Mouse (Mus musculus) MEL (cell line): ENCODE results near the gene Usp49. TPM values are rescaled to one million over a fixed set of nuclear protein-coding genes. Genes with fewer than 3 reads are reported as not detected.
"Not testable (repeated sequence)": the region's sequence is repeated elsewhere in the genome, so short reads cannot be mapped to it uniquely, and the experiment has no call there.

Experiments used
- DNase-seq: peaks from one replicate; pipeline ENCODE4 v3.0.0; 2011; ENCODE audit warnings: low read depth, low spot score
- H3K27ac ChIP-seq: 2 replicates; pipeline ENCODE4 v1.5.1; 2012; ENCODE audit warnings: low read depth, mild to moderate bottlenecking, control low read depth, low read length, moderate library complexity; ENCODE audit not compliant: control insufficient read depth
- H3K27me3 ChIP-seq, 2 experiments: fragments of 150-350 bp in 1 of 2; sonication (generic) in 1 of 2; 2 replicates each; pipeline ENCODE4 v1.6.1; 2012; ENCODE audit warnings: low read length in 2 of 2, mild to moderate bottlenecking in 2 of 2, improper control_type of control experiment in 1 of 2, moderate library complexity in 1 of 2; ENCODE audit not compliant: insufficient read depth in 2 of 2, control insufficient read depth in 1 of 2
- H3K36me3 ChIP-seq, 2 experiments: 2 replicates each; pipeline ENCODE4 v1.6.1; 2012 to 2014; ENCODE audit warnings: low read length in 2 of 2, improper control_type of control experiment in 1 of 2, inconsistent platforms in 1 of 2, mild to moderate bottlenecking in 1 of 2; ENCODE audit not compliant: insufficient read depth in 2 of 2, control insufficient read depth in 1 of 2
- H3K4me1 ChIP-seq, 2 experiments: fragments of 150-350 bp in 1 of 2; sonication (generic) in 1 of 2; 2 replicates each; pipeline ENCODE4 v1.6.1; 2012; ENCODE audit warnings: low read length in 2 of 2, improper control_type of control experiment in 1 of 2, mild to moderate bottlenecking in 1 of 2; ENCODE audit not compliant: insufficient read depth in 2 of 2, control insufficient read depth in 1 of 2
- H3K4me3 ChIP-seq, 2 experiments: fragments of 150-350 bp in 1 of 2; sonication (generic) in 1 of 2; 2 replicates each; pipeline ENCODE4 v1.5.1; 2012; ENCODE audit warnings: low read depth in 2 of 2, low read length in 2 of 2, mild to moderate bottlenecking in 2 of 2, moderate library complexity in 2 of 2, control low read depth in 1 of 2, improper control_type of control experiment in 1 of 2; ENCODE audit not compliant: control insufficient read depth in 1 of 2, insufficient read depth in 1 of 2
- H3K79me2 ChIP-seq: 2 replicates; pipeline ENCODE4 v1.6.1; 2012; ENCODE audit warnings: mild to moderate bottlenecking, low read length, moderate library complexity; ENCODE audit not compliant: control insufficient read depth, poor library complexity, insufficient read depth
- H3K9ac ChIP-seq: 2 replicates; pipeline ENCODE4 v1.6.1; 2012; ENCODE audit warnings: low read depth, mild to moderate bottlenecking, control low read depth, low read length, moderate library complexity; ENCODE audit not compliant: control insufficient read depth, poor library complexity, severe bottlenecking
- H3K9me3 ChIP-seq: fragments of 150-350 bp; sonication (generic); replicated peaks from 2 replicates; pipeline ENCODE4 v1.6.1; 2012; ENCODE audit warnings: mild to moderate bottlenecking, low read length, improper control_type of control experiment, moderate library complexity; ENCODE audit not compliant: insufficient read depth
- BHLHE40 ChIP-seq: IDR thresholded peaks from 2 replicates; pipeline ENCODE4 v1.6.1; 2012; ENCODE audit warnings: low read depth, mild to moderate bottlenecking, inconsistent platforms, low read length, improper control_type of control experiment, borderline replicate concordance
- CHD1 ChIP-seq: IDR thresholded peaks from 2 replicates; pipeline ENCODE4 v1.6.1; 2012; ENCODE audit warnings: low read depth, mild to moderate bottlenecking, inconsistent platforms, low read length, improper control_type of control experiment
- CHD2 ChIP-seq: IDR thresholded peaks from 2 replicates; pipeline ENCODE4 v1.6.1; 2011; ENCODE audit warnings: low read length, improper control_type of control experiment
- E2F4 ChIP-seq: IDR thresholded peaks from 2 replicates; pipeline ENCODE4 v1.6.1; 2011; ENCODE audit warnings: low read depth, low read length, improper control_type of control experiment, borderline replicate concordance
- ETS1 ChIP-seq: IDR thresholded peaks from 2 replicates; pipeline ENCODE4 v1.6.1; 2012; ENCODE audit warnings: low read depth, mild to moderate bottlenecking, inconsistent platforms, low read length, improper control_type of control experiment, moderate library complexity
- GATA1 ChIP-seq: IDR thresholded peaks from 2 replicates; pipeline ENCODE4 v1.6.1; 2011; ENCODE audit warnings: low read depth, low read length, improper control_type of control experiment
- JUND ChIP-seq: IDR thresholded peaks from 2 replicates; pipeline ENCODE4 v1.6.1; 2011; ENCODE audit warnings: low read depth, mild to moderate bottlenecking, improper control_type of control experiment, low read length
- KAT2A ChIP-seq: conservative IDR thresholded peaks from 2 replicates; pipeline ENCODE4 v1.6.1; 2012; ENCODE audit warnings: low read depth, low read length, improper control_type of control experiment, inconsistent platforms
- MEF2A ChIP-seq: IDR thresholded peaks from 2 replicates; pipeline ENCODE4 v1.6.1; 2014; ENCODE audit warnings: low read depth, mild to moderate bottlenecking, inconsistent platforms, low read length, improper control_type of control experiment; ENCODE audit not compliant: poor library complexity, insufficient replicate concordance, severe bottlenecking; ENCODE audit errors: extremely low read depth
- MXI1 ChIP-seq: IDR thresholded peaks from 2 replicates; pipeline ENCODE4 v1.6.1; 2011; ENCODE audit warnings: mild to moderate bottlenecking, low read depth, low read length, improper control_type of control experiment
- MYB ChIP-seq: IDR thresholded peaks from 2 replicates; pipeline ENCODE4 v1.6.1; 2011; ENCODE audit warnings: mild to moderate bottlenecking, low read depth, low read length, improper control_type of control experiment
- MYC ChIP-seq: IDR thresholded peaks from 2 replicates; pipeline ENCODE4 v1.6.1; 2011; ENCODE audit warnings: low read depth, mild to moderate bottlenecking, low read length, improper control_type of control experiment, moderate library complexity
- NELFE ChIP-seq: IDR thresholded peaks from 2 replicates; pipeline ENCODE4 v1.6.1; 2011; ENCODE audit warnings: low read depth, low read length, improper control_type of control experiment
- NRF1 ChIP-seq: IDR thresholded peaks from 2 replicates; pipeline ENCODE4 v1.6.1; 2014; ENCODE audit warnings: low read depth, mild to moderate bottlenecking, inconsistent platforms, low read length, improper control_type of control experiment, moderate library complexity; ENCODE audit not compliant: poor library complexity, insufficient read depth, severe bottlenecking
- POLR2A ChIP-seq, 2 experiments: IDR thresholded peaks; 2 replicates each; pipeline ENCODE4 v1.6.1; 2011 to 2012; ENCODE audit warnings: low read length in 2 of 2, mild to moderate bottlenecking in 2 of 2, control low read depth in 1 of 2, improper control_type of control experiment in 1 of 2, low read depth in 1 of 2, moderate library complexity in 1 of 2; ENCODE audit not compliant: control insufficient read depth in 1 of 2, insufficient read depth in 1 of 2, poor library complexity in 1 of 2
- POLR2AphosphoS5 ChIP-seq: IDR thresholded peaks from 2 replicates; pipeline ENCODE4 v1.6.1; 2012; ENCODE audit warnings: low read depth, borderline replicate concordance, mild to moderate bottlenecking, inconsistent platforms, low read length, moderate library complexity, mixed read lengths
- RCOR1 ChIP-seq: IDR thresholded peaks from 2 replicates; pipeline ENCODE4 v1.6.1; 2012; ENCODE audit warnings: low read depth, mild to moderate bottlenecking, inconsistent platforms, low read length, improper control_type of control experiment
- SIN3A ChIP-seq: IDR thresholded peaks from 2 replicates; pipeline ENCODE4 v1.6.1; 2012; ENCODE audit warnings: low read length, improper control_type of control experiment, inconsistent platforms
- SMC3 ChIP-seq: IDR thresholded peaks from 2 replicates; pipeline ENCODE4 v1.6.1; 2011; ENCODE audit warnings: low read depth, low read length, improper control_type of control experiment
- TAL1 ChIP-seq: IDR thresholded peaks from 2 replicates; pipeline ENCODE4 v1.6.1; 2012; ENCODE audit warnings: mild to moderate bottlenecking, inconsistent platforms, low read length, moderate library complexity, mixed read lengths
- TBP ChIP-seq: IDR thresholded peaks from 2 replicates; pipeline ENCODE4 v1.8.0; 2011; ENCODE audit warnings: low read depth, low read length, improper control_type of control experiment
- USF1 ChIP-seq: IDR thresholded peaks from 2 replicates; pipeline ENCODE4 v1.6.1; 2014; ENCODE audit warnings: low read depth, mild to moderate bottlenecking, inconsistent platforms, low read length, improper control_type of control experiment, moderate library complexity
- ZMIZ1 ChIP-seq: IDR thresholded peaks from 2 replicates; pipeline ENCODE4 v1.6.1; 2012; ENCODE audit warnings: low read depth, mild to moderate bottlenecking, inconsistent platforms, low read length, improper control_type of control experiment, moderate library complexity
- ZNF384 ChIP-seq: IDR thresholded peaks from 2 replicates; pipeline ENCODE4 v1.6.1; 2012; ENCODE audit warnings: low read depth, mild to moderate bottlenecking, inconsistent platforms, low read length, improper control_type of control experiment
- polyA plus RNA-seq, 2 experiments: library from polyadenylated mRNA; stranded (reverse) in 1 of 2; unstranded in 1 of 2; fragments of >175 nt in 1 of 2; fragments of >200 nt in 1 of 2; gene quantifications; 2 replicates each; pipeline versions ENCODE4 v1.2.1 to v1.2.4; 2012; ENCODE audit warnings: low replicate concordance in 2 of 2, low read depth in 1 of 2; ENCODE audit not compliant: insufficient read length in 2 of 2, insufficient read depth in 1 of 2, missing spikeins in 1 of 2
- total RNA-seq: library from RNA; depleted of rRNA; stranded (reverse); fragments of 300-350 nt; gene quantifications from 2 replicates; pipeline ENCODE4 v1.2.3, GENCODE M21; 2012

The Usp49 gene
- total and polyA plus RNA-seq, 3 experiments = 5.2 to 16.1 TPM; not detected in 1

DNA sequence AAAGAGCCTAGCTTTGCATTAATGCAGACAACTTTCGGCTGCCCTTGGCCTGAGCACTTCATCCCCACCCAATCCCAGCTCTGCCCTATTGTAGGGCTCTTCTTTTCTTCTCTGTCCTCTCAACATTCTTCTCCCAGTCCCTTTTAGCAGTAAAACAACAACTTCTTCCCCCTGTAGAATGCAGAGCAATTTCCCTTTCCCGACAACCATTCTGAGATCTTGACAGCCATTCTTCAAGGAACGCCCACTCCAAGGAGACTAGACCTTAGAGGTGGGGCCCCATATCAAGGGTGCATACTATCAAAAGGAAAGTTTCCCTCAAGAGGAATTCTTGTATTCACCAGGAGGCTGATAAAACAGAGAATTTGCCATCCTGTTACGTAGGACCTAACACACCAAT, 18.5 kb downstream of the Usp49 start:
- DNase-seq = no peak
- no peak overlapping the region for H3K9ac ChIP-seq
- no peak overlapping the region for H3K4me3 ChIP-seq
- no peaks in the 10 kb centered on the region for H3K79me2 ChIP-seq
- H3K4me1 ChIP-seq = no peaks in the 10 kb centered on the region
- no peak overlapping the region for H3K27ac ChIP-seq
- TF ChIP-seq NRF1 = no peak
- TF ChIP-seq ZNF384 = no peak
- no peak for TF ChIP-seq CHD1
- TF ChIP-seq TBP = no peak
- no peak for TF ChIP-seq POLR2A (IDR thresholded peaks at IDR 0.05; ENCODE audit: control insufficient read depth in 1 of 2, insufficient read depth in 1 of 2, low read depth in 1 of 2, low read length in 2 of 2, poor library complexity in 1 of 2)
- TF ChIP-seq ZMIZ1 = no peak
- TF ChIP-seq SIN3A = no peak
- TF ChIP-seq E2F4 = no peak
- TF ChIP-seq RCOR1 = no peak
- TF ChIP-seq USF1 = no peak
- TF ChIP-seq SMC3 = no peak
- TF ChIP-seq KAT2A = no peak
- TF ChIP-seq BHLHE40 = no peak
- no peak for TF ChIP-seq POLR2AphosphoS5
- TF ChIP-seq GATA1 = no peak
- no peak for TF ChIP-seq MEF2A
- TF ChIP-seq CHD2 = no peak
- no peak for TF ChIP-seq NELFE
- no peak for TF ChIP-seq MYC
- H3K36me3 ChIP-seq = no peaks in the 10 kb centered on the region
- H3K27me3 ChIP-seq = no peaks in the 10 kb centered on the region
- H3K9me3 ChIP-seq = no peaks in the 10 kb centered on the region

DNA sequence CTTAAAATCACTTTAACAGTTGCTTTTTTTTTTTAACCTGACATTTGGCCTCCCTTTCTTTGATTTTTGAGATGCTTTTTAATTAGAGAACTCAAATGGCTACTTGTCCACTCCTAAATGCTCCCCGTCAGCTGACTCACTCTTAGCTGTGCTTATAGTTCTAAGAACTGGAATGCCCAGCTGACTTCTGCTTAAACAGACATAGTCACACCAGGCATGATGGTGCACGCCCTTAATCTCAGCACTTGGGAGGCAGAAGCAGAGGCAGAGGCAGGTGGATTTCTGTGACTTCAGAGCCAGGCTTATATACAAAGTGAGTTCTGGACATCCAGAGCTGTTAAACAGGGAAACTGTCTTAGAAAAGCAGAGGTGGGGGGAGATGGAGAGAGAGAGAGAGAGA, 21.5 kb downstream of the Usp49 start:
- H3K9me3 ChIP-seq = no peaks in the 10 kb centered on the region
- DNase-seq = no peak
- H3K79me2 ChIP-seq = no peaks in the 10 kb centered on the region
- H3K27me3 ChIP-seq = no peaks in the 10 kb centered on the region
- no peak overlapping the region for H3K9ac ChIP-seq
- H3K4me3 ChIP-seq = no peak overlapping the region
- no peaks in the 10 kb centered on the region for H3K4me1 ChIP-seq
- H3K36me3 ChIP-seq = no peaks in the 10 kb centered on the region
- no peak overlapping the region for H3K27ac ChIP-seq
- TF ChIP-seq POLR2A (IDR thresholded peaks at IDR 0.05; ENCODE audit: control insufficient read depth in 1 of 2, insufficient read depth in 1 of 2, low read depth in 1 of 2, low read length in 2 of 2, poor library complexity in 1 of 2) (no peak), RCOR1 (no peak), TAL1 (no peak), SMC3 (no peak), TBP (no peak), JUND (no peak), MYB (no peak), USF1 (no peak), BHLHE40 (no peak), ETS1 (no peak), CHD2 (no peak), MXI1 (no peak)
- TF ChIP-seq, all 39 proteins: peak for 0

DNA sequence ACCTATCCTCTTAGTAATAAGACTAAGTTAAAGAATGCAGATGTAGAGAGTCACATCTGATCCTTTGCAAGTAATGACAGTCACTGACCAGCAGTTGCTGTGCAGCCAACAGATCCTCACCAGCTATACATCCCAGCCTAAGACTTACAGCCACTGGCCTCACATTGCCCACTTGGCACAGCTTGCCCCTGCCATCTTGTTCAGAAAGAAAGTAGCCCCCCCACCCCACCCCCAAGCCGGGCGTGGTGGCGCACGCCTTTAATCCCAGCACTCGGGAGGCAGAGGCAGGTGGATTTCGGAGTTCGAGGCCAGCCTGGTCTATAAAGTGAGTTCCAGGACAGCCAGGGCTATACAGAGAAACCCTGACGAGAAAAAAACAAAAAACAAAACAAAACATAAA, 23.9 kb downstream of the Usp49 start:
- H3K9me3 ChIP-seq, DNase-seq, H3K4me1 ChIP-seq, H3K27ac ChIP-seq, H3K27me3 ChIP-seq, H3K9ac ChIP-seq, H3K36me3 ChIP-seq, H3K79me2 ChIP-seq, H3K4me3 ChIP-seq: not testable (repeated sequence)
